Mouse (Mus musculus) left cerebral cortex, adult 11 months (tissue): ENCODE data around the gene Resp18.
A peak's percentile ranks its signal among the peaks of the same experiment; 100 is the strongest.
"Not testable (repeated sequence)": the region's sequence is repeated elsewhere in the genome, so short reads cannot be mapped to it uniquely, and the experiment has no call there.

Experiments used
- DNase-seq: peaks from one replicate; pipeline ENCODE4 v3.0.0; 2022; ENCODE audit warnings: low spot score

The Resp18 gene

GRCm38 (mm10) chr1:75236117-75237050 lies 41.8 kb downstream of the Resp18 start, which contains the start of gene Dnajb2:
Dnajb2 (plus strand) TSS chr1:75236406.
- peak; percentile 77 for DNase-seq

DNA sequence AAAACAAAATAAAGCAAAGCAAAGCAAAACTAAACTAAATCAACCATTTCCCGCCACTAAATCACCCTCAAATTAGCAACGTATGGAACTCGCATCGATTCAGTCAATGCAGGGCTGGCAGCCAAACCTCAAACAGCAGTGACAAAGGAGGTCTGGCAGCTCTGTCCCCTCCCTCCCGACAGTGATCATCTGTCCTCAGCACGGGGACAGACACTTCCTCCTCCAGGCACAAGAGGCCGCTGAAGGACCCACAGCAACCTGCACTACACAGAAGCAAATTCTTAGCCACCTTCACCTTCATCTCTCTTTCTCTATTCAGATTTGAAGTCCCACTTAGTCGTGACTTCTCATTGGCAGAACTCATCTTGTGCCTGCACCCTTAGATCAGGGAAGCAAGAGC lies 43.6 kb downstream of the Resp18 start:
- DNase-seq, result no peak

DNA sequence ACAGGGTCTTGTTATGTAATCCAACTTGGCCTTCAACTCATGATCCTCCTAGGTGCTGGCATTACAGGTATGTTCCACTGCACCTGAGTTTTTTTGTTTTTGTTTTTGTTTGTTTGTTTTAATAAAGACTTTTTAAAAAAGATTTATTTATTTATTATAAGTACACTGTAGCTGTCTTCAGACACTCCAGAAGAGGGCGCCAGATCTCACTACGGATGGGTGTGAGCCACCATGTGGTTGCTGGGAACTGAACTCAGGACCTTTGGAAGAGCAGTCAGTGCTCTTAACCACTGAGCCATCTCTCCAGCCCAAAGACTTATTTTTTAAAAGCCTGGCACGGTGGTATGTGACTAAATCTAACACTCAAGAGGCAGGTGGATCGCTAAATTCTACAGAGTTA lies 45.7 kb downstream of the Resp18 start:
- DNase-seq, result not testable (repeated sequence)

DNA sequence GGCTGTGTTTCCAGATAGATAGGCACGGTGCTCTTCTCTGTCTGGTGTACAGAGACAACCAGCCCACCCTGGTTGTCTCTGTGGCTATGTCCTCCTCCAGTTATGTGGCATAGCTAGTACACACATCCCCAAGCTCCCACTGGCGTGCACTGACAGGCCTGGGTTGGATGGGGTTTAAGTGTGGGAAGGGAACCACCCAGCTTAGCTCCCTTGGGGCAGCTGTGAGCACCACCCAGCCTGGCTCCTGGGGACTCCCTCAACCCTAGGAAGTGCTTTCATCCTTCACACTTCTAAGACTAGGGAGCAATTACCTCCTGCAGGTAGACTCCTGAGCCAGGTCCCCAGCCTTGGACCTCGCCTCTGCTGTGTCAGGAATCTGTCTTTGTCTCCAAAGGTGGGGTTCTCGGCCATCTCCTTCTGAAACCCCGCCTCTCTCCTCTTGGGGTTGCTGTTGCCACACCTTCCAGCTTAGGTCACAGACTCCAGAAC lies 46.5 kb downstream of the Resp18 start, which contains the start of gene A630095N17Rik:
A630095N17Rik (minus strand) TSS at position 439 of the 489 bp plus-strand sequence.
- no peak for DNase-seq

DNA sequence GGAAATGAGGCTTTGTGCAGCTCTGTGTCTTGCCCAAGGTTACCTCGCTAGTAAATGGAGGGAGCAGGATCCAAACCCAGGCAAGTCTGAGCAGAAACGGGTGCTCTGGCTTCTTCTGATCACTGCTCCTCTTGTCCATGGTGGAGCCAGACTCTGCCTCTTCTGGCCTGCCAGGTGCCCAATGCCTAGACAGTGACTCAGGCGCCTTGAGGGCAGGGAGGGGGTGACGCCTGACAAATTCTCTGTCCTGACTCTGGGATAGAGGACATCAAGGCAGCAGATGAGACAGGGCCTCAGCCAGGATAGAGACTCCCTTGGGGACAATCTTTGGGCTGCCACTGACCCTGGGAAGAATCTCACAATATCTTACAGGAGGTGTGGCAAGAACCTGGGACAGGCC lies 47.0 kb downstream of the Resp18 start:
- no peak for DNase-seq

- no peak for DNase-seq
These were observed 47.8 kb downstream of the Resp18 start for GRCm38 (mm10) chr1:75230335-75230994.

- no peak for DNase-seq
These were observed 49.1 kb downstream of the Resp18 start for GRCm38 (mm10) chr1:75229158-75229557.

- no peak for DNase-seq
These were observed 50.6 kb downstream of the Resp18 start for GRCm38 (mm10) chr1:75227653-75228052.

DNA sequence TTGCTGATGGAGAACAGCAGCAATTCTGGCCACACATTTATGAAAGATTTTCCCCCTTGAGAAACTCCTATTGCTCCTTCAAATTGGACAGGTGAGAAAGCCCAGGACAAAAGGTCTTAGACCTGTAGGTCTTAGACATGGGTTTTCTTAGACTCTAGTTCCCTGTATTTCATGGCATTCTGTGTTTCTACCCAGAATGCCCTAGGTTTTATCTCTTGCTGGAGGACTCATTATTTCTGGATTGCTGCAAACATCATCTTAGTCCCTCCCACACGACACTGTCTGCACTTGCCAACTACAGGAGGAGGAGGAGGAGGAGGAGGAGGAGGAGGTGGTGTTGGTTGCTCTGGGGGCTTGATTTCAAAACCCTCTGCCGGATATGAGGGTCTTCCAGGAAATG lies 52.1 kb downstream of the Resp18 start:
- no peak for DNase-seq

GRCm38 (mm10) chr1:75225473-75225872 lies 52.7 kb downstream of the Resp18 start:
- no peak for DNase-seq

DNA sequence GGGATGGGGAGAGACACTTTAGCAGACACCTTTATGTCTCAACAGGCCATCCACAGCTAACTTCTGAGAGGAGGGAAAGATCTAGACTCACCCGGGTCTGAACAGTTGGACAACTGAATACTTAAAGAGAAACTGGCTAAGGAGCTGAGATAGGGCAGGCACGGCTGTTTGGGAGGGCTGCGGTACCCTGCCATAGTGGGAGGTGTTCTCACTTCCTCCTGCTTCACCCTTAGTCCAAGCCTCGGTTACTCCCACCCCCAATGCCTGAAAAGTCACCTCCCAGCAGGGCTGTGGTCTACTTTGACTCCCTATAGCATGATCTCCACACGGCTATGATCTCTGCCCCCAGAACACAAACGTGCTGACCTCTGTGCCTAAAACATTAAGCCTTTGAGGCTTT lies 54.7 kb downstream of the Resp18 start:
- DNase-seq, result no peak

GRCm38 (mm10) chr1:75222926-75223325 lies 55.3 kb downstream of the Resp18 start:
- DNase-seq, result no peak
